Mouse (Mus musculus) liver, postnatal 0 days (tissue): ENCODE results near the gene Scai.

ENCODE experiments used
- CTCF ChIP-seq: sonication (generic); IDR thresholded peaks from 2 replicates; pipeline ENCODE4 v1.5.1; 2016; ENCODE audit warnings: antibody characterized with exemption, low read depth
- EP300 ChIP-seq: IDR thresholded peaks from 2 replicates; pipeline ENCODE4 v1.6.1; 2016; ENCODE audit warnings: antibody characterized with exemption, low read depth, mild to moderate bottlenecking

DNA sequence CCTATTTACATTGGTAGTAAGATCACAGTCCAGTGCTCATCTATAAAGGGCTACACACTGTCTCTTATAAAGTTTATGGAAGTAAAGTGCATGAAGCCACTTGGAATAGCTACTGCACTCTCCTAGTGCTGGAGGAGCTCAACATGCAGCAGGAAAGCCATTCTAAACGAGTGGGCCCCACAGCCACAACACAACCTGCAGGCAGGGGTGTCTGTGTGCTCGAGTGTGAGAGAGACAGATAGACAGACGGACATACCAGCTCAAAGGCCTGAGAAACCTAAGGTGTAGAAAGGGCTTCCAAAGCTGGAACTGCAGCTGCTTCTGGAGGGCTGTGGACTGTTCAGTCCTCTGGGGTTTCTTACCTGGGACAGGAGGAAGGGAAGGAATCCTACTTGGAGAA is 174.0 kb downstream of the Scai start:
- TF ChIP-seq CTCF (no peak), EP300 (no peak)
